Mouse (Mus musculus) fat pad, adult 2 months (tissue): ENCODE results near the gene Gm20905.
"Not testable (repeated sequence)": the region's sequence is repeated elsewhere in the genome, so short reads cannot be mapped to it uniquely, and the experiment has no call there.

Source experiments
- DNase-seq: peaks from one replicate; pipeline ENCODE4 v3.0.0-alpha.2; 2011; ENCODE audit warnings: low read depth, low spot score; ENCODE audit errors: extremely low read depth

Gm20905 gene

DNA sequence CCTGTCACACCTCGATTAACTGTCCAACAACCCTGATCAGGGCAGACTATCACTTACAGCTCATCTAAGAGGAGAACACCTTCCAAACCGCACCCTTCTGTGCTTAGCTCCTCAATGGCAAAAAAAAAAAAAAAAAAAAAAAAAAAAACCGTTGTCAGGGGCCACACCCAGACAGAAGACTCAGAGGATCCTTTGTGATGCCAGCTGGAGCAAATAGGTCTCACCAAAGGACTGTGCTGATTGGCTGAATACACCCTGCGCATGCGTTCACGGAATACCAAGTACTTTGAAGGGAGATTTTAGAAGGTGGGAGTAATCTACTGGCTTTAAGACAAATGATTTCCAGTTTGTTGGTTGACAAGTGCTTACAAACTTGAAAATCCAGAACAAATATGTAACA, at the start of gene Gm20905:
Gene Gm20905, minus strand, starts transcription at position 101 of the 400 bp plus-strand sequence.
- not testable (repeated sequence) for DNase-seq
